Mouse (Mus musculus) testis, adult 2 months (tissue): ENCODE results near the gene Pard3.

Source experiments
- CTCF ChIP-seq: fragments of 200-500 bp; IDR thresholded peaks from 2 replicates; pipeline ENCODE4 v1.5.1; 2012; ENCODE audit warnings: low read depth, mild to moderate bottlenecking, inconsistent platforms, low read length, moderate library complexity; ENCODE audit not compliant: control insufficient read depth, insufficient read depth, insufficient replicate concordance
- POLR2A ChIP-seq: fragments of 200-500 bp; IDR thresholded peaks from 2 replicates; pipeline ENCODE4 v1.6.1; 2012; ENCODE audit warnings: low read depth, mild to moderate bottlenecking, inconsistent platforms, low read length, moderate library complexity; ENCODE audit not compliant: control insufficient read depth

GRCm38 (mm10) chr8:127295848-127296247, 232.2 kb downstream of the Pard3 start:
- TF ChIP-seq CTCF (no peak), POLR2A (no peak)
